Mouse (Mus musculus) macrophage (primary cell): ENCODE data around the gene Sfswap. TPM values are rescaled to one million over a fixed set of nuclear protein-coding genes. Genes with fewer than 3 reads are reported as not detected.
"Not testable (repeated sequence)": the region's sequence is repeated elsewhere in the genome, so short reads cannot be mapped to it uniquely, and the experiment has no call there.

Source experiments
- H3K27ac ChIP-seq: fragments of 350-480 bp; formaldehyde crosslinking; 2 replicates; pipeline ENCODE4 v1.9.0; 2021
- H3K36me3 ChIP-seq: fragments of 350-480 bp; formaldehyde crosslinking; 2 replicates; pipeline ENCODE4 v1.9.0; 2021; ENCODE audit errors: inconsistent target
- H3K4me3 ChIP-seq: fragments of 350-480 bp; formaldehyde crosslinking; 2 replicates; pipeline ENCODE4 v1.9.0; 2021; ENCODE audit errors: inconsistent target
- H3K79me2 ChIP-seq: fragments of 350-480 bp; formaldehyde crosslinking; 2 replicates; pipeline ENCODE4 v1.9.0; 2021; ENCODE audit errors: inconsistent target
- whole genome bisulfite sequencing: methylation state at CpG from one replicate; pipeline ENCODE4 v1.1.7; 2026; ENCODE audit warnings: inconsistent platforms; ENCODE audit not compliant: missing documents; 5-methylcytosine and 5-hydroxymethylcytosine counted together
- polyA plus RNA-seq: library from polyadenylated mRNA; stranded (reverse); fragments of 250-400 nt; gene quantifications from 3 replicates; pipeline ENCODE4 v1.2.4, GENCODE M21; 2018; ENCODE audit warnings: inconsistent platforms

Gene Sfswap
- polyA plus RNA-seq, 1 experiment from 2014 or later = 54.6 TPM

DNA sequence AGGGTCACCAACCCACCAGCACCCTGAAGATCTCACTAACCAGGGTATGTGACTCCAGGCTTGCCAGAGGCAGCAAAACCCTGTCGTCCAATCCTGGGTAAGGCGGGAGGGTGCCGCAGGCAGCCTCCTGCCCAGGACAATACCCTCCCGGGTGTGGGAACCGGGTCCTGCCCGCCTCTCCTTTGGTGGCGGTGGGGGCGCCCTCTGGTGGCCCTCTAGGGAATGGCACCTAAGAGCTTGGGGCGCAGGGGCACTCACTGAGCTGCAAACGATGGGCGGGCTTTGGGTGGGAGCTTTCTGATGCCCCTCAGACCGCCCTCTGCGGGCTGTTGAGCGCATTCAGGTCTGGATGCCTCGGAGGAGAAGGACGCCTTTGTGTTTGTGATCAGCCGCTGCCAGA is 85.0 kb downstream of the Sfswap start:
- Histone ChIP-seq H3K79me2 (no peaks in the 10 kb centered on the region), H3K36me3 (no peaks in the 10 kb centered on the region), H3K4me3 (no peak overlapping the region), H3K27ac (no peak overlapping the region)
- 3% methylated on average over 13 of the region's 17 CpGs for WGBS

DNA sequence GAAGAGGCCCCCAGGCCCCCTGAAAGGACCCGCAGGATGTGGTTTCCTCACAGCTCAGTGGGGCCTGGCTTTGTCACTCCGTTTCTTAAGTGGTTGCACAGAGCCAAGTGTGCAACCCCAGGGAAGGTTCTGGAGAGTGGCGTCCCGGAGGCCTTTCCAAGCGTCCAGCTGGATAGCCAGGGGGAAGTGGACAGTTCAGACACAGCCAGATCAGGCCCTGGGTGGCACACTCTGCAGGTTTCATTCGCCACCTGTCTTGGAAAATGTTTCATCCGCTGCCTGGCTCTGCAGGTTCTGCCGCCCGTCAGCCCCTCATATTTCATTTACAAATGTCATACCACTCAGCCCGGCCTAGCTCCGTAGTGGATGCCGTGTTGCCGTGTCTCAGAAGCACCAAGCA is 85.5 kb downstream of the Sfswap start:
- Histone ChIP-seq H3K79me2 (no peaks in the 10 kb centered on the region), H3K27ac (no peak overlapping the region), H3K4me3 (no peak overlapping the region), H3K36me3 (no peaks in the 10 kb centered on the region)
- 9% methylated on average over 13 of the region's 13 CpGs for WGBS

DNA sequence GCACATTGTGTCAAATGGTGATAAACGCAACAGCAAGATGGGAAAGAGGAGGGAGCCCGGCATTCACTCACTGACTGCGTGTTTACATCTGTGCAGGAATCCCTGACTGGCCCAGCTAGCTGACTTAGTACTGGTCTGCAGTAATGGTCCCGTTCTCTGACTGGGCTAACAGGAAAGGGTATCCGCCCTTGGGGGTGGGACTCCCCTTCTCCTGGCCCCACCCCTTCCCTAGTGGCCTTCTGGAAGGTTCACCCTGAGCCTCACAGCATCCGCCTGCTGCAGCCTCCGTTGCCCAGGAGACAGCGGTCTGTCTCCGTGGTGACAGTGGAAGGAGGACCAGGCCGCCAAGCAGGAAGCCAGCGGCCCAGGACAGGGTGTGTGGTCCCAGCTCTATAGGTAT is 89.9 kb downstream of the Sfswap start:
- H3K79me2 ChIP-seq = no peaks in the 10 kb centered on the region
- H3K36me3 ChIP-seq = no peaks in the 10 kb centered on the region
- WGBS = 71% methylated on average over 11 of the region's 11 CpGs
- H3K4me3 ChIP-seq = no peak overlapping the region
- no peak overlapping the region for H3K27ac ChIP-seq

DNA sequence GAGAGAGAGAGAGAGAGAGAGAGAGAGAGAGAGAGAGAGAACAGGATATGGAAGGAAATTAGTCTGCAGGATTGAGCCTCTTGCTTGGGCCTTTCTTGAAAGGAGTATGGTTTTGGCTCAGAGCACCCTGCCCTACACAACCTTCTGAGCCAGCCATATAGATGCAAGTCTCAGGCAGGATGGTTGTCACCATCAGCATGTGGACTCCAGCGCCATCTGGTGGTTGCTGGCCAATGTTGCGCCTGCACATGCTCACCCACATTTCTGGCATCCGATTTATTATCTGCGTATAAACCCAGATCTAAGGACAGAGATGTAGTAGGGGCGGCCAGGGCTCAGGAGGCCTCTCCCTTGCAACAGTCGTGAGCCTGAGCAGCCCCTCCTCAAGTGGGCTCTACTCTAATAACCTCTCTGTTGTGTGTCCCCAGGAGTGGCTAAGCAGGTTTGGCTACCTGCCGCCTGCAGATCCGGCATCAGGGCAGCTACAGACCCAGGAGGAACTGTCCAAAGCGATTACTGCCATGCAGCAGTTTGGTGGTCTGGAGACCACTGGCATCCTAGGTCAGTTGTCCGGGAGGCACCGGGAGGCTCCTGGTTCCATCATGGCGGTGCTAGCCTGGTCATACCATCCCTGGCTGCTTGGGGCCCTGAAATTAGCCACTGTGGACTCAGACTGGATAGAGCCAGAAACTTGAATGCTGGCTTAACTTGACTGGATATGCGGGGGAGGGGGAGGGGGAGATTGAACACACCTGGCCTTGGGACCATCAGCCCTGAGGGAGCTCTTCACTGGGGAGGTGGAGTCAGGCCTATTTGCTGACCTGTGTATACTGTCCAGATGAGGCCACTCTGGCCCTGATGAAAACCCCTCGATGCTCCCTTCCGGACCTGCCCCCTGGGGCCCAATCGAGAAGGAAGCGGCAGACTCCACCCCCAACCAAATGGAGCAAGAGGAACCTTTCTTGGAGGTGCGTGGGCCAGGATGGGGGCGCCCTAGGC is 93.4 kb downstream of the Sfswap start:
- Histone ChIP-seq H3K27ac (no peak overlapping the region), H3K79me2 (no peaks in the 10 kb centered on the region), H3K4me3 (no peak overlapping the region), H3K36me3 (no peaks in the 10 kb centered on the region)
- whole genome bisulfite sequencing = 45% methylated on average over 19 of the region's 19 CpGs

DNA sequence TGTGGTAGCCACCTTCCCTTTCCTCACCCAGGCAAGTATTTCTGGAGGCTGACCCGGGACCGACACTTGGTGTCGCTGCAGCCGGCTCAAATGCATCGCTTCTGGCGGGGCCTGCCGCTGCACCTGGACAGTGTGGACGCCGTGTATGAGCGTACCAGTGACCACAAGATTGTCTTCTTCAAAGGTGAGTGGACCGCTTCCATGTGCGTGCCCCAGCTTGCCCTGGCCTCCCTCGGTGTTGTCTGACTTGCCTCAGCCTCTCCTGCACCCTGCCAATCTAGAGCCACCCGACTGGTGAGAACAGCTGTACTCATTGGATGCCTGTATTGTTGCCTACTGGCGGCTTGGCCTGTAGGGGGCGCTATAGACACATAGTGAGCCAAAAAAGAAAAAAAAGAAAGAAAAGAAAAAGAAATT is 101.1 kb downstream of the Sfswap start:
- WGBS = 84% methylated on average over 15 of the region's 16 CpGs
- Histone ChIP-seq H3K4me3 (no peak overlapping the region), H3K36me3 (no peaks in the 10 kb centered on the region), H3K79me2 (no peaks in the 10 kb centered on the region), H3K27ac (no peak overlapping the region)

DNA sequence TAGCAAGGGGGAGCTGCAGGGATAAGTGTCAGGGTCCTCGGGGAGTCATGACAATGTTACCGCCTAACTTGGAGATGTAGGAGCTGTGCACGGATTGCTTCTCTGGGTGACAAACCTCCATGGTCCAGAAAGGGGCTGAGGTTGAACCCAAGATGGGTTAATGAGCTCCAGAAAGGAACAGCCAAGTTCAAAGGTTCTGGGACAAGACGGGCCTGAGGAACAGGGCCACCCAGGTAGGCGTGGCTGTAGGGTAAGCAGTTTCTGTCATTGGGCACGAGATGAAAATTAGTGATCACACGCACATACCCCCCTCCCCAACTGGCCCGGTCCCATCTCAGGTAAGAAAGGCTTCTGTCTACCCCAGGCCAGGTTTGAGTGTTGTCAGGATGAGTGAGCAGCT is 106.5 kb downstream of the Sfswap start:
- Histone ChIP-seq H3K27ac (no peak overlapping the region), H3K36me3 (no peaks in the 10 kb centered on the region), H3K4me3 (no peak overlapping the region), H3K79me2 (no peaks in the 10 kb centered on the region)
- 96% methylated on average over 8 of the region's 8 CpGs for WGBS

DNA sequence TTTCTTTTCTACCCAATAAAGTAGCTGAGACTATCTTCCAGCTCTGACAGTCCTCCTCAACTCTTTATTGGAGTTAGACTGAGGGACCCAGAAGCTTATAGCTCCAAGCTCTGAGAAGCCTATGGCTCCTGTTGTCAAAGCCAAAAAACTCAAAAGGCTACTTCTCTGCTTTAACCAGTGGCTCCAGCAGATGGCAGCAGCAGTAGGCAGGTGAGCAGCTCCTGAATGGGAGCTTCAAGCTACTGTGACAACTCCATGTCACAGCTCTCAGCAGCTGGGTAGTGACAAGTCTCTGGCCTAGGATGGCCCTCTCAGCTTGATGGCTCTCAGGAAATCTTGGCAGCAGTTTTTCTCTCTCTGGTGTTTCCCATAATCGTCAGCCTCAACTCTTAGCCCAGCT is 110.0 kb downstream of the Sfswap start:
- WGBS = 40% methylated on average over 1 of the region's 1 CpGs
- no peaks in the 10 kb centered on the region for H3K36me3 ChIP-seq
- no peaks in the 10 kb centered on the region for H3K79me2 ChIP-seq
- no peak overlapping the region for H3K27ac ChIP-seq
- no peak overlapping the region for H3K4me3 ChIP-seq

DNA sequence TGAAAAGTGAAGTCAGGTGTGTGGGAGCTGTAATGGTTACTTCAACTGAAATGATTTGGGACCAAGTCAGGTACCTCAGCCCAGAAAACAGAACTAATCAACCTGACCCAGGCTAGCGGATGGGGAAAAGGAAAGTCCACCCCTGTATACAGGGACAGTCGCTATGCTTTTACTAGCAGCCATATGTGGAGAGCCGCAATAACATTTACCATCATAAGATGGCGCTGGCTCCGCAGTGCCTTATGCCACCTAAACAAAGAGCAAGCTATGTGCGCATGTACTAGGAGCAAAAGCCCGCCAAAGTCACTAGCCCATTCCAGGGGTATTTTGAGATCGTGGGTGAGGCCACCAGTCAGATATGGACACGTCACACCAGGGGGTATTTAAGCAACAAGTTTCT is 119.6 kb downstream of the Sfswap start:
- WGBS = 76% methylated on average over 7 of the region's 9 CpGs
- not testable (repeated sequence) for H3K27ac ChIP-seq

More for the DNA sequence above, 119.6 kb downstream of the Sfswap start:
- H3K4me3 ChIP-seq, H3K79me2 ChIP-seq, H3K36me3 ChIP-seq: not testable (repeated sequence)

Other genes starting within 250 kb of the Sfswap start
- gene Mmp17, start 82.9 kb downstream of the Sfswap start, polyA plus RNA-seq = 0.10 TPM in 1 of 3 replicates, not detected in the others
- gene Zfp11, start 168.9 kb downstream of the Sfswap start, polyA plus RNA-seq = 0.86 to 2.6 TPM (median 2.2 TPM) in 3 replicates
- gene Sept14, start 207.3 kb downstream of the Sfswap start, polyA plus RNA-seq = not detected in 3 replicates
- gene Mrps17, start 214.3 kb downstream of the Sfswap start, polyA plus RNA-seq = 39.4 to 79.4 TPM (median 50.8 TPM) in 3 replicates
- gene Nipsnap2, start 223.8 kb downstream of the Sfswap start, polyA plus RNA-seq = 42.7 to 57.0 TPM (median 51.5 TPM) in 3 replicates